Mouse (Mus musculus): ENCODE data around the gene Ssbp2. TPM values are rescaled to one million over a fixed set of nuclear protein-coding genes. Genes with fewer than 3 reads are reported as not detected.

Ssbp2 gene
- polyA plus RNA-seq, 1 experiment = 7.2 TPM

DNA sequence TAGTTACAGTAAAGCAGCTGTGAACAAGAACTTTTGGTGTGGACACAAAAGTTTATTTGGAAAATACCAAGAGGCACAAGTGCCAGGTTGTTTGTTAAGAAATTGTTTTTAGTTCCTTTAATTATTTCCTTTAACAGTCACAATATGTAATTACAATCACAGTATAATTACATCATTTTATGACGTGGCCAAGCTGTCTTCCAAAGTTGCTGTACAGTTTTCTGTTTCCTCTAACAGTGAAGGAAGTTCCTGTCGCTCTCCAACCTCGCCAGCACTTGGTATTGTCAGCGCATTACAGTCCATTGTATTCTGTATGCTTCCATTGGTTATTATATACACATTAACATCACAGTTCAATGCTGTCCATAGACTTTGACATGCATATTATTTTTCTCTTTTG lies 54.9 kb downstream of the Ssbp2 start:
- Histone ChIP-seq H3K36me3 (ENCODE audit: control insufficient read depth, insufficient read depth, low read length) (no peaks in the 10 kb centered on the region), H3K4me3 (ENCODE audit: extremely low read depth, insufficient read depth, insufficient read length) (no peak overlapping the region), H3K4me1 (ENCODE audit: control insufficient read depth, insufficient read depth, insufficient read length) (peaks cover 3% of the 10 kb centered on the region), H3K27ac (ENCODE audit: insufficient read depth, low read length) (no peak overlapping the region), H3K27me3 (ENCODE audit: control insufficient read depth, insufficient read depth, low read length) (no peaks in the 10 kb centered on the region)
- no peak for DNase-seq (ENCODE audit: low read depth in 1 of 2, low spot score in 2 of 2)
- TF ChIP-seq POLR2A (IDR thresholded peaks at IDR 0.05; ENCODE audit: low read depth, low read length) = no peak
- no peak for TF ChIP-seq CTCF (IDR thresholded peaks at IDR 0.05; ENCODE audit: extremely low read depth, insufficient read depth, insufficient read length, insufficient replicate concordance)
- WGBS = 69% methylated on average over 4 of the region's 4 CpGs

DNA sequence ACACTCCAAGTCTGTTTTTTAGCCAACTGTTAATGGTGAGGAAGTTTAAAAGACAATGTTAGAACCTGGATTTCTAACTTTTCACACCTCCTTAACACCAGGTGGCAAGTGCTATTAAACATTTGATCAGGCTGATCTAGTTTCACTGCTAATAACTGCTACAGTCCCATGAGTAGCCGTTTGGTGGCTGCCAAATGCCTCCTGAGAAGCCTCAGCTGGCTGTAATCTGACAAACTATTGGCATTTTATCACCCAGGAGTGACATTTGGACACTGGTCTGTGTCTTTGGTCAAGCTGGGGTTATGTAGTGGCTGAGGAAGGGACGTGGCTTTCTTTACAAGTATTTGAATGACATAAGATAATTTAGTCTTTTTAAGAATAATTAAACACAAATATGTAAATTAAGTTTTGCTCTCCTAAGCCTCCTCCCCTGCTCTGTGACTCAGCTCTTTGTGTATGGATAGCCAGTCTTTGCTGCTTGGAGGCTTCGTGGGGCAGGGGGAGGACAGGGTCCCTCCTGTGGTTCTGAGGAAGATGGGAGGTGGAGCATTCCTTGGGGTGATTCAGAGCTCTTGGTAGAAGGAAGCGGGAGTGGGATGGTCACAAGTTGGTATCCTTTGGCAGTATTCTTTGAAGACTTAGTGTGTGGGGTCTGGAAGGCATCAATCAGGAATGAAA lies 60.1 kb downstream of the Ssbp2 start:
- TF ChIP-seq CTCF (IDR thresholded peaks at IDR 0.05; ENCODE audit: extremely low read depth, insufficient read depth, insufficient read length, insufficient replicate concordance) (no peak), POLR2A (IDR thresholded peaks at IDR 0.05; ENCODE audit: low read depth, low read length) (no peak)
- Histone ChIP-seq H3K4me3 (ENCODE audit: extremely low read depth, insufficient read depth, insufficient read length) (no peak overlapping the region), H3K27me3 (ENCODE audit: control insufficient read depth, insufficient read depth, low read length) (no peaks in the 10 kb centered on the region), H3K4me1 (ENCODE audit: control insufficient read depth, insufficient read depth, insufficient read length) (no peaks in the 10 kb centered on the region), H3K27ac (ENCODE audit: insufficient read depth, low read length) (no peak overlapping the region), H3K36me3 (ENCODE audit: control insufficient read depth, insufficient read depth, low read length) (no peaks in the 10 kb centered on the region)
- WGBS = 49% methylated on average over 4 of the region's 4 CpGs
- DNase-seq (ENCODE audit: low read depth in 1 of 2, low spot score in 2 of 2) = no peak

- Histone ChIP-seq H3K4me3 (ENCODE audit: extremely low read depth, insufficient read depth, insufficient read length) (no peak overlapping the region), H3K27ac (ENCODE audit: insufficient read depth, low read length) (no peak overlapping the region), H3K4me1 (ENCODE audit: control insufficient read depth, insufficient read depth, insufficient read length) (no peaks in the 10 kb centered on the region), H3K27me3 (ENCODE audit: control insufficient read depth, insufficient read depth, low read length) (no peaks in the 10 kb centered on the region), H3K36me3 (ENCODE audit: control insufficient read depth, insufficient read depth, low read length) (no peaks in the 10 kb centered on the region)
- TF ChIP-seq CTCF (IDR thresholded peaks at IDR 0.05; ENCODE audit: extremely low read depth, insufficient read depth, insufficient read length, insufficient replicate concordance) = no peak
- TF ChIP-seq POLR2A (IDR thresholded peaks at IDR 0.05; ENCODE audit: low read depth, low read length) = no peak
- 98% methylated on average over 1 of the region's 1 CpGs for WGBS
- DNase-seq (ENCODE audit: low read depth in 1 of 2, low spot score in 2 of 2) = no peak
Measured at GRCm38 (mm10) chr13:91520968-91521367, 60.9 kb downstream of the Ssbp2 start.

DNA sequence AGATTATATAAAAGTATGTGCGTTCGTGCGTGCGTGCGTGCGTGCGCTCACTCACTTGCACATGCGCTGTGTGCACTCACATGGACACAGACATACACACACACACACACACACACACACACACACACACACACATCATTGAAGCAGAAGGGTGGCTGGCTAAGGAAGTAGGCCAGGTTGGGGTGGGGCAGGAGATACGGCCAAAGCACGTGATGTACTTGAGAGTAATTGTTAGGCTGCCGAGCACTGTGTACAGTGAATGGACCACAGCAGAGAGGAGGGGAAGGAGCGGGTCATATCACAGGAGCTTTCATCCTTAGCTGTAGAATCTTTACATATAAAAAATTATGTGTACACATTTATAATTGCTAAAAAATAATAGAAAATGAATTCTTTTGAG lies 66.0 kb downstream of the Ssbp2 start:
- DNase-seq (ENCODE audit: low read depth in 1 of 2, low spot score in 2 of 2) = no peak
- no peak for TF ChIP-seq CTCF (IDR thresholded peaks at IDR 0.05; ENCODE audit: extremely low read depth, insufficient read depth, insufficient read length, insufficient replicate concordance)
- no peak for TF ChIP-seq POLR2A (IDR thresholded peaks at IDR 0.05; ENCODE audit: low read depth, low read length)
- H3K36me3 ChIP-seq (ENCODE audit: control insufficient read depth, insufficient read depth, low read length) = no peaks in the 10 kb centered on the region
- WGBS = 84% methylated on average over 12 of the region's 12 CpGs
- no peak overlapping the region for H3K27ac ChIP-seq (ENCODE audit: insufficient read depth, low read length)
- H3K4me3 ChIP-seq (ENCODE audit: extremely low read depth, insufficient read depth, insufficient read length) = no peak overlapping the region
- H3K4me1 ChIP-seq (ENCODE audit: control insufficient read depth, insufficient read depth, insufficient read length) = no peaks in the 10 kb centered on the region
- no peaks in the 10 kb centered on the region for H3K27me3 ChIP-seq (ENCODE audit: control insufficient read depth, insufficient read depth, low read length)

GRCm38 (mm10) chr13:91529821-91530220 lies 69.7 kb downstream of the Ssbp2 start:
- H3K36me3 ChIP-seq (ENCODE audit: control insufficient read depth, insufficient read depth, low read length) = no peaks in the 10 kb centered on the region; the same call in 1 of the 2 replicates
- DNase-seq (ENCODE audit: low read depth in 1 of 2, low spot score in 2 of 2) = no peak
- WGBS = 74% methylated on average over 3 of the region's 3 CpGs
- H3K4me1 ChIP-seq (ENCODE audit: control insufficient read depth, insufficient read depth, insufficient read length) = no peaks in the 10 kb centered on the region
- H3K4me3 ChIP-seq (ENCODE audit: extremely low read depth, insufficient read depth, insufficient read length) = no peak overlapping the region
- TF ChIP-seq CTCF (IDR thresholded peaks at IDR 0.05; ENCODE audit: extremely low read depth, insufficient read depth, insufficient read length, insufficient replicate concordance) (no peak), POLR2A (IDR thresholded peaks at IDR 0.05; ENCODE audit: low read depth, low read length) (no peak)
- H3K27me3 ChIP-seq (ENCODE audit: control insufficient read depth, insufficient read depth, low read length) = no peaks in the 10 kb centered on the region
- H3K27ac ChIP-seq (ENCODE audit: insufficient read depth, low read length) = no peak overlapping the region

GRCm38 (mm10) chr13:91536711-91537110 lies 76.6 kb downstream of the Ssbp2 start:
- Histone ChIP-seq H3K27me3 (ENCODE audit: control insufficient read depth, insufficient read depth, low read length) (no peaks in the 10 kb centered on the region), H3K4me3 (ENCODE audit: extremely low read depth, insufficient read depth, insufficient read length) (no peak overlapping the region), H3K4me1 (ENCODE audit: control insufficient read depth, insufficient read depth, insufficient read length) (peaks cover 4% of the 10 kb centered on the region; the same call in 1 of the 2 replicates), H3K36me3 (ENCODE audit: control insufficient read depth, insufficient read depth, low read length) (no peaks in the 10 kb centered on the region; the same call in 1 of the 2 replicates), H3K27ac (ENCODE audit: insufficient read depth, low read length) (no peak overlapping the region)
- no peak for DNase-seq (ENCODE audit: low read depth in 1 of 2, low spot score in 2 of 2)
- 92% methylated on average over 3 of the region's 3 CpGs for whole genome bisulfite sequencing
- TF ChIP-seq POLR2A (IDR thresholded peaks at IDR 0.05; ENCODE audit: low read depth, low read length) = no peak
- TF ChIP-seq CTCF (IDR thresholded peaks at IDR 0.05; ENCODE audit: extremely low read depth, insufficient read depth, insufficient read length, insufficient replicate concordance) = no peak

Data from spleen, adult 2 months (tissue).